Mouse (Mus musculus) olfactory bulb, adult 2 months (tissue): ENCODE measurements around the gene Btnl2. TPM values are rescaled to one million over a fixed set of nuclear protein-coding genes. Genes with fewer than 3 reads are reported as not detected.

Experiments used
- H3K27ac ChIP-seq: fragments of 200-500 bp; 2 replicates; pipeline ENCODE4 v1.5.1; 2012; ENCODE audit warnings: low read depth, low read length; ENCODE audit not compliant: insufficient read depth
- H3K4me1 ChIP-seq: fragments of 200-500 bp; 2 replicates; pipeline ENCODE4 v1.6.1; 2012; ENCODE audit warnings: low read length; ENCODE audit not compliant: control insufficient read depth, insufficient read depth
- H3K4me3 ChIP-seq: fragments of 200-500 bp; 2 replicates; pipeline ENCODE4 v1.5.1; 2012; ENCODE audit warnings: mild to moderate bottlenecking, low read depth, low read length, moderate library complexity; ENCODE audit not compliant: insufficient read depth
- CTCF ChIP-seq: fragments of 200-500 bp; IDR thresholded peaks from 2 replicates; pipeline ENCODE4 v1.5.1; 2012; ENCODE audit warnings: low read depth, mild to moderate bottlenecking, low read length, moderate library complexity; ENCODE audit not compliant: insufficient read depth
- POLR2A ChIP-seq: fragments of 200-500 bp; IDR thresholded peaks from 2 replicates; pipeline ENCODE4 v1.6.1; 2012; ENCODE audit warnings: mild to moderate bottlenecking, low read depth, low read length, moderate library complexity; ENCODE audit not compliant: insufficient read depth
- WGBS: fragments of 180-500 bp; shearing (Covaris S2); methylation state at CpG from one replicate; pipeline ENCODE4 v1.1.7; 2018; 5-methylcytosine and 5-hydroxymethylcytosine counted together
- polyA plus RNA-seq: library from polyadenylated mRNA; stranded (reverse); fragments of >200 nt; gene quantifications from 2 replicates; pipeline ENCODE4 v1.2.4, GENCODE M21; 2012; ENCODE audit warnings: low replicate concordance; ENCODE audit not compliant: missing spikeins, insufficient read depth, insufficient read length

Gene Btnl2
- polyA plus RNA-seq, 1 experiment: not detected

DNA sequence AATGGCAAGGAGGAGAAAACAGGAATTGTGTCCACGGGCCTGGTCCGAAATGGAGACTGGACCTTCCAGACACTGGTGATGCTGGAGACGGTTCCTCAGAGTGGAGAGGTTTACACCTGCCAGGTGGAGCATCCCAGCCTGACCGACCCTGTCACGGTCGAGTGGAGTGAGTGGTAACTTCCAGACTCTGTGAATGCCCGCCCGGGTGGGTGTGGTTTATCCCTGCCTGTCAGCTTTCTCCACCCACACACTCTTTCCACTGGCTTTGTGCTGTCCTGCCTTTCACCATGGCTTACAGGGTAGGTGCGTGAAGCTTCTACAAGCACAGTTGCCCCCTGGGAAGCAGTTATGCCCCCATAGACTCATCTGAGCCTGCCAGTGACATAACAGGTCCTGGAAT is 40.3 kb upstream of the Btnl2 start:
- no peak for TF ChIP-seq POLR2A
- TF ChIP-seq CTCF: no peak
- WGBS: 67% methylated on average over 9 of the region's 9 CpGs
- H3K4me3 ChIP-seq: no peak overlapping the region
- peaks cover 5% of the 10 kb centered on the region for H3K4me1 ChIP-seq
- H3K27ac ChIP-seq: no peak overlapping the region

DNA sequence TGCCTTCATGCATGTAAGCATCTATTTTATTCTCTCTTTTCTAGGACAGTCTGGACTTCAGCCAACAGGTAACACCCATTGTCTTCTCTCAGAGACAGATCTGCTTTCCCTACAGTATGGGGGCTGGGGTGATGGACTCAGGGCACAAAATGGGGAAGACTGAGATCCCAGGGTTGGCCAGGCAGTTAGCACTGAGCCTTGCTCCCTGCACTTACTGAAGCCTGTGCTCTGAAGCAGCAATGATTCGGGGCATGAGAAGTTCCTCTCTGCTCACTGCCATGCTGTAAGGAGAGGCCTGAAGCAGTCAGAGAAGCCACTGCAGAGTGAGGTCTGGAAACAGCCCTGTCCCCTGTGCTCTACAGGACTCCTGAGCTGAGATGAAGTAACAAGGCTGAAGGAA is 39.1 kb upstream of the Btnl2 start:
- Histone ChIP-seq H3K4me1 (no peaks in the 10 kb centered on the region), H3K4me3 (no peak overlapping the region), H3K27ac (no peak overlapping the region)
- 84% methylated on average over 1 of the region's 1 CpGs for whole genome bisulfite sequencing
- TF ChIP-seq CTCF: no peak
- no peak for TF ChIP-seq POLR2A

DNA sequence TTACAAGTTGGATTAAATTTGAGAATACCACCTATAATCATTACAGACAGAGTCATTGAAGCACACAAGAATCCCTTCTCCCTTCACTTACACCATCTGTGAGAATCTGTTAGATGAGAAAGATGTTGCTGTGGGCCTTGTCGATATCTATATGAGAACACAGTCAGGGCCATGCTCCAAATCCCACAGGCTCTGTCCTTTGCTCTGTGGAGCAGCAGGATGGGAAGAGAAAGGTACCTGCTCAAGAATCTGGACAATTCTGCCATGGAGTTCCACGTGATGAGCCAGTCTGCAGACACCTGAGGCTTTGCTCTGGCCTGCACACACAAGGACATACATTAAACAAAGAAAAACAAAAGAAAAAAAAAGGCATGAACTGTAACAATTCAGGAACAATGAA is 37.9 kb upstream of the Btnl2 start:
- Histone ChIP-seq H3K4me3 (no peak overlapping the region), H3K4me1 (no peaks in the 10 kb centered on the region), H3K27ac (no peak overlapping the region)
- 83% methylated on average over 2 of the region's 2 CpGs for WGBS
- TF ChIP-seq POLR2A (no peak), CTCF (no peak)

DNA sequence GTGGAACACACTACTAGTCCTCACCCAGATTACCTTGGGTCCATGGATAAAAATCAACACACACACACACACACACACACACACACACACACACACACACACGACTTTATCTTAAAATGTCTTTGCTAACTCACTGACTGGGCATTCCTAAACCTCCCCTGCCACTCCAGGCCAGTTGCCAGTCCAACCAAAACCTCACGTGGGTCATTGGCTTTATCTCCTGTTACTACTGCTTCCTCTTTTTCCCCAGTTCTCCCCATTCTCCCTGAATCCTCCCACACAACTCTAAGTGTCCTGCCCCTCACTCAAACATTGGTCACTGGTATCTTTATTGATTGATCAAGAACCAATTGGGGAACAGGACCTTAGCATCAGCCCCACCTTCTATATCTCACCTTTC is 37.3 kb upstream of the Btnl2 start:
- H3K4me3 ChIP-seq: no peak overlapping the region
- TF ChIP-seq POLR2A (no peak), CTCF (no peak)
- H3K4me1 ChIP-seq: no peaks in the 10 kb centered on the region
- WGBS: 44% methylated on average over 2 of the region's 2 CpGs
- H3K27ac ChIP-seq: no peak overlapping the region

DNA sequence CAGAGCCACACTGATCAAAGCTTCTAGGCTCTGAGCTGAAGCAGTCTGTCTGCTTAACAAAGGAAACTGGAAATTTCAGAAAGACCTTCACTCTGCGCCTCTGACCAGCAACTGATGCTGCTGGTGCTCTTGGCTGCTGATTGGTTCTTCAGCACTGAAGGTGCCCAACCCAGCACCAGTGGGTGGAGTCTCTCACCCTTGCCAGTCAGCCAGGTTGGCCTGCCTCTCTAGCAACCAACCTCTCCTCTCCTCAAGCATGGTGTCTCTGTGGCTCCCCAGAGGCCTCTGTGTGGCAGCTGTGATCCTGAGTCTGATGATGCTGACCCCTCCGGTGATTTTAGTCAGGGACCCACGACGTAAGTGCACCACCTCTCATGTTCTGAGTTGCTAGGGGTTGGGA is 29.2 kb upstream of the Btnl2 start, which contains the start of gene H2-Eb2:
TSS of gene H2-Eb2 (plus strand) at position 230 of the 400 bp plus-strand sequence.
- no peak within 1 kb of the TSS for H3K27ac ChIP-seq
- TF ChIP-seq CTCF: no peak
- no peak for TF ChIP-seq POLR2A
- H3K4me3 ChIP-seq: no peak within 1 kb of the TSS
- 58% methylated on average over 4 of the region's 4 CpGs for WGBS
- H3K4me1 ChIP-seq: no peaks in the 10 kb centered on the region

DNA sequence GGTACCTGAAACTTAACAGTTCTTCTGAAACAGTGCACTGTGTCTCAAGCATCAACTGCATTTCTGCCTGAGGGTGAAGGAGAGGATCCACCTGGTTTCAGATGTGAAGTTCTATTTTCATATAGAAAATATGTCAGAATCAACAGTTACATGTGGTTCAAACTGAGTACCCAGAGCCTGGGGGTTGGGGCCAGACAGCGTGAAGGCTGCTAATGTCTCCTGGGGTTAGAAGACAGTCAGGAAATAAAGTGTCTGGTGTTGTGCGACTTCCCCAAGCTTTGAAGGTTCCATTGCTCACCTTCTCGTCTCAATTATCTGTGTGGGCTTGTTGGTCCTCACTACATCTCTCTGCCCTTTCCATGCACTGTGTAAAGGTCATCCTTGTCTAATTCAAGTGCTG is 28.2 kb upstream of the Btnl2 start:
- no peak overlapping the region for H3K27ac ChIP-seq
- WGBS: 86% methylated on average over 3 of the region's 3 CpGs
- no peaks in the 10 kb centered on the region for H3K4me1 ChIP-seq
- no peak for TF ChIP-seq POLR2A
- no peak overlapping the region for H3K4me3 ChIP-seq

DNA sequence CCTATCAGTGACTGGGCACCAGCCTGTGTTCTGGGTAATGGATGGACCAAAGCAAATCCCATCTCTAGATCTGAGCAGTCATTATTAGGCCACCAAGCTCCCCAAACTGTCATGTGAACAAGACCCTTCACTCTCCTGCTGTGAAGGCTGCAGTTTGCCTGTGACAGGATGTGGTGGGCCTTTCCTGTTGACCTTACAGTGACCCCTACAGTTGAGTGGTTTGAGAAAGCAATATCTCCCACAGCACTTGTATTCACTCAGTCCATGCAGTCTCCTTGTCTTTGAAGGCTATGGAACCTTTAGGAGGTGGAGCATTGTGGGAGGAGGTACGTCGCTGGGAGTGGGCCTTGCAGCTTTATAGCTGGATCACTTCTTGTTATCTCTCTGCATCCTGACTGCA is 24.8 kb upstream of the Btnl2 start:
- WGBS: 76% methylated on average over 2 of the region's 2 CpGs
- no peak for TF ChIP-seq CTCF
- no peak for TF ChIP-seq POLR2A
- Histone ChIP-seq H3K27ac (no peak overlapping the region), H3K4me3 (no peak overlapping the region), H3K4me1 (no peaks in the 10 kb centered on the region)

DNA sequence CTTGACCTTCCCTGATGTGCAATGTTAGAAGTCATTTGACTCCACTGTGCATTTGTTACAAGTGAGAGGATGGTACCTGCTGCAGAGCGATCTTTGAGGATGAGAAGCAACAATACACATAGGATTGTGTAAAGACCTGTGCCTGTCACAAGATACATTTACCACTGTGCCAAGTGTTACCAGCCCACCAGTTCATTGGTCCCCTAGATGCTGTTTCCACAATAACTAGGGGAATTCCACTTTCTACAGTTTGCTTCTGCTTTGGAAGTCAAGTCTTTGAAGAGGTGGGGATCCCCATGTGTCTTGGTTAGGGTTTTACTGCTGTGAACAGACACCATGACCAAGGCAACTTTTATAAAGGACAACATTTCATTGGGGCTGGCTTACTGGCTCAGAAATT is 23.4 kb upstream of the Btnl2 start:
- 97% methylated on average over 1 of the region's 1 CpGs for whole genome bisulfite sequencing
- no peak for TF ChIP-seq CTCF
- no peak for TF ChIP-seq POLR2A

DNA sequence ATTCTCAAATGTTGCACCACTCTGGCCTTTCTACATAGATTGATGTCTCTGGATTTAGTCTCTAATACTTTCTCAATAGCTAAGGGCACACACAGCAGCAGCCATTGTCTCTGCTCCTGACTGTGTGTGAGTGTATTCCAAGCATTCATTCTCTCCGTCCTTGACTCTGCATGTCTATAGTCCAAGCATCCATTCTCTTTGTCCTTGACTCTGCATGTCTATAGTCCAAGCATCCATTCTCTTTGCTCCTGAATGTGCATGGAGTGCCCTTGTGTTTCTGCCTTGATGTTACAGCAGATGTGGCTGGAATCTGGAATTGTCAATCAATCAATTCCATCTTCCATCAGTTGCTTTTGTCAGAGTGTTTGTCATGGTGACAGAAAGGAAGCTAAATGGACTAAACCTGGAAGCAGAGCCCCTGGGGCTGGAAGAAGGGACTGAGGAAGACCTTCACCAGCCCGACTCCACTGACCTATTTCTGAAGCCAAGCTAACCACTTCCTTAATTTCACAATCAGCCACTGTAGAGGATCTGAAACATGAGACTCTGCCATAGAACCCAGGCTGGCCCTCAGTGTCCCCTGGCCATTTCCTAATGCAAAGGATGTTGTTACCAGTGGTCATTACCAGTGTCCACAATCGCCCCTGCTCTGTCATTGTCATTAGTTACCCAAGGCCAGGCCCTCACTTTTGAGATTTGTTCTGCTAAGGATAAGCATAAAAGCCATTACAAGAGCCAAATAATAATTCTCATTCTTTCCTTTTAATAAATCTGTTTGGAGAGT is 13.8 kb upstream of the Btnl2 start:
- Histone ChIP-seq H3K4me1 (no peaks in the 10 kb centered on the region), H3K4me3 (no peak overlapping the region), H3K27ac (no peak overlapping the region)
- 42% methylated on average over 3 of the region's 3 CpGs for WGBS
- TF ChIP-seq CTCF (no peak), POLR2A (no peak)

More for the DNA sequence above, 23.4 kb upstream of the Btnl2 start:
- no peak overlapping the region for H3K27ac ChIP-seq
- no peaks in the 10 kb centered on the region for H3K4me1 ChIP-seq
- no peak overlapping the region for H3K4me3 ChIP-seq

DNA sequence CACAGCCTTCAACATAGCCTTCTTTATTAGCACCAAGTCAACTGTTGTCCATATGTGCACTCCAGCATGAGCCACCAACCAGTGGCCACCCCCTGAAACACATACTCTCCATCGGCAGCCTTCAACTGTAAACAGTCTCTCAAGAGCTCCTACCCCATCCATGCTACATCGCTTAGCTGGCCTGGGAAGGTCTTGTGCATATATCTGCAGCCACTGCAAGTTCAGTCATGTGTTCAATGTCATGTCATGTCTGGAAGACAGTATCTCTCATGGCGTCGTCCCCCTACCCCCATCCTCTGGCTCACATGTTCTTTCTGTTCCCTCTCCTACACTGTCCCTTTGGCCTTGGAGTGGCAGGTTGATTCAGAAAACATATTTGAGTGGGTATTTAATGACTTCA is 9.7 kb upstream of the Btnl2 start:
- no peak for TF ChIP-seq POLR2A
- TF ChIP-seq CTCF: no peak
- Histone ChIP-seq H3K27ac (no peak overlapping the region), H3K4me1 (no peaks in the 10 kb centered on the region), H3K4me3 (no peak overlapping the region)
- WGBS: 88% methylated on average over 4 of the region's 4 CpGs
